Mouse (Mus musculus): Measurements from ENCODE around the gene Plcb3. TPM values are rescaled to one million over a fixed set of nuclear protein-coding genes. Genes with fewer than 3 reads are reported as not detected.
A peak's percentile ranks its signal among the peaks of the same experiment; 100 is the strongest.

Plcb3 gene
- total and polyA plus RNA-seq, 2 experiments from 2014 or later, result 10.0 to 12.8 TPM

GRCm38 (mm10) chr19:6970460-6971085, 5.7 kb downstream of the Plcb3 start:
- no peak for TF ChIP-seq CTCF (IDR thresholded peaks at IDR 0.05; ENCODE audit: low read depth)
- H3K27ac ChIP-seq (ENCODE audit: low read depth, low read length), result no peak overlapping the region
- WGBS, result 17% methylated on average over 11 of the region's 11 CpGs
- no peak for ATAC-seq
- no peak overlapping the region for H3K9ac ChIP-seq
- H3K9me3 ChIP-seq (ENCODE audit: low read length), result no peaks in the 10 kb centered on the region
- H3K27me3 ChIP-seq (ENCODE audit: insufficient read depth, low read length), result no peaks in the 10 kb centered on the region
- H3K4me3 ChIP-seq (ENCODE audit: low read depth, low read length), result no peak overlapping the region
- peak overlapping the region; percentile 39 for H3K4me2 ChIP-seq (ENCODE audit: low read depth)
- 0 out of 2 replicates have a peak, but pooled peaks cover 3% of the 10 kb centered on the region for H3K4me1 ChIP-seq (ENCODE audit: insufficient read depth)
- no peaks in the 10 kb centered on the region for H3K36me3 ChIP-seq (ENCODE audit: insufficient read depth)
- DNase-seq, result no peak

- no peak overlapping the region for H3K27ac ChIP-seq (ENCODE audit: low read depth, low read length)
- H3K9ac ChIP-seq, result peak overlapping the region; percentile 11; the same call in 1 of the 2 replicates
- peak; percentile 52 for TF ChIP-seq CTCF (IDR thresholded peaks at IDR 0.05; ENCODE audit: low read depth)
- no peaks in the 10 kb centered on the region for H3K36me3 ChIP-seq (ENCODE audit: insufficient read depth)
- WGBS, result 2% methylated on average over 52 of the region's 55 CpGs
- H3K27me3 ChIP-seq (ENCODE audit: insufficient read depth, low read length), result no peaks in the 10 kb centered on the region
- H3K4me1 ChIP-seq (ENCODE audit: insufficient read depth), result 0 out of 2 replicates have a peak, but pooled peaks cover 3% of the 10 kb centered on the region
- H3K9me3 ChIP-seq (ENCODE audit: low read length), result no peaks in the 10 kb centered on the region
- peak overlapping the region; percentile 39 for H3K4me2 ChIP-seq (ENCODE audit: low read depth)
- H3K4me3 ChIP-seq (ENCODE audit: low read depth, low read length), result peak overlapping the region; percentile 35
- ATAC-seq (peak; percentile 10; the same call in 1 of the 2 replicates), DNase-seq (peak; percentile 35)
These were observed 6.4 kb downstream of the Plcb3 start for GRCm38 (mm10) chr19:6969665-6970381.

- ATAC-seq (no peak), DNase-seq (no peak)
- peak overlapping the region; percentile 11; the same call in 1 of the 2 replicates for H3K9ac ChIP-seq
- 0 out of 2 replicates have a peak, but pooled peaks cover 3% of the 10 kb centered on the region for H3K4me1 ChIP-seq (ENCODE audit: insufficient read depth)
- H3K27ac ChIP-seq (ENCODE audit: low read depth, low read length), result no peak overlapping the region
- H3K27me3 ChIP-seq (ENCODE audit: insufficient read depth, low read length), result no peaks in the 10 kb centered on the region
- H3K4me2 ChIP-seq (ENCODE audit: low read depth), result peak overlapping the region; percentile 39
- no peaks in the 10 kb centered on the region for H3K36me3 ChIP-seq (ENCODE audit: insufficient read depth)
- 3% methylated on average over 20 of the region's 20 CpGs for WGBS
- H3K4me3 ChIP-seq (ENCODE audit: low read depth, low read length), result peak overlapping the region; percentile 35
- no peaks in the 10 kb centered on the region for H3K9me3 ChIP-seq (ENCODE audit: low read length)
- TF ChIP-seq CTCF (IDR thresholded peaks at IDR 0.05; ENCODE audit: low read depth), result no peak
These were observed 7.0 kb downstream of the Plcb3 start for GRCm38 (mm10) chr19:6969291-6969664.

- Histone ChIP-seq H3K4me3 (ENCODE audit: low read depth, low read length) (peak overlapping the region; percentile 35; the same call in 1 of the 2 replicates), H3K4me2 (ENCODE audit: low read depth) (peak overlapping the region; percentile 39), H3K27me3 (ENCODE audit: insufficient read depth, low read length) (no peaks in the 10 kb centered on the region), H3K9ac (0 out of 2 replicates have a peak overlapping the region, but pooled peaks have one; percentile 11), H3K36me3 (ENCODE audit: insufficient read depth) (no peaks in the 10 kb centered on the region), H3K27ac (ENCODE audit: low read depth, low read length) (no peak overlapping the region), H3K9me3 (ENCODE audit: low read length) (no peaks in the 10 kb centered on the region), H3K4me1 (ENCODE audit: insufficient read depth) (0 out of 2 replicates have a peak, but pooled peaks cover 3% of the 10 kb centered on the region)
- TF ChIP-seq CTCF (IDR thresholded peaks at IDR 0.05; ENCODE audit: low read depth), result no peak
- no peak for DNase-seq
- ATAC-seq, result no peak
- WGBS, result 17% methylated on average over 15 of the region's 15 CpGs
These were observed 7.6 kb downstream of the Plcb3 start for GRCm38 (mm10) chr19:6968491-6969271.

GRCm38 (mm10) chr19:6956461-6956860, 19.8 kb downstream of the Plcb3 start:
- TF ChIP-seq CTCF (IDR thresholded peaks at IDR 0.05; ENCODE audit: low read depth), result no peak
- no peak for ATAC-seq
- Histone ChIP-seq H3K36me3 (ENCODE audit: insufficient read depth) (peaks cover 6% of the 10 kb centered on the region; the same call in 1 of the 2 replicates), H3K4me3 (ENCODE audit: low read depth, low read length) (no peak overlapping the region), H3K9me3 (ENCODE audit: low read length) (no peaks in the 10 kb centered on the region), H3K9ac (no peak overlapping the region), H3K4me1 (ENCODE audit: insufficient read depth) (0 out of 2 replicates have a peak, but pooled peaks cover 6% of the 10 kb centered on the region), H3K4me2 (ENCODE audit: low read depth) (no peak overlapping the region), H3K27me3 (ENCODE audit: insufficient read depth, low read length) (no peaks in the 10 kb centered on the region), H3K27ac (ENCODE audit: low read depth, low read length) (no peak overlapping the region)
- DNase-seq, result no peak
- 81% methylated on average over 10 of the region's 10 CpGs for WGBS

GRCm38 (mm10) chr19:6955424-6955823, 20.8 kb downstream of the Plcb3 start:
- WGBS, result 91% methylated on average over 7 of the region's 7 CpGs

More at GRCm38 (mm10) chr19:6955424-6955823, 20.8 kb downstream of the Plcb3 start:
- no peak overlapping the region for H3K4me2 ChIP-seq (ENCODE audit: low read depth)
- H3K4me3 ChIP-seq (ENCODE audit: low read depth, low read length), result no peak overlapping the region
- peaks cover 6% of the 10 kb centered on the region; the same call in 1 of the 2 replicates for H3K36me3 ChIP-seq (ENCODE audit: insufficient read depth)
- no peak for ATAC-seq
- peaks cover 6% of the 10 kb centered on the region; the same call in 1 of the 2 replicates for H3K4me1 ChIP-seq (ENCODE audit: insufficient read depth)
- no peaks in the 10 kb centered on the region for H3K27me3 ChIP-seq (ENCODE audit: insufficient read depth, low read length)
- H3K27ac ChIP-seq (ENCODE audit: low read depth, low read length), result no peak overlapping the region
- no peak for DNase-seq
- H3K9ac ChIP-seq, result no peak overlapping the region
- TF ChIP-seq CTCF (IDR thresholded peaks at IDR 0.05; ENCODE audit: low read depth), result no peak
- H3K9me3 ChIP-seq (ENCODE audit: low read length), result no peaks in the 10 kb centered on the region

Data from forebrain, postnatal 0 days (tissue).